Mouse (Mus musculus) left cerebral cortex, postnatal 36 days (tissue): ENCODE measurements around the gene Rasa2. TPM values are rescaled to one million over a fixed set of nuclear protein-coding genes. Genes with fewer than 3 reads are reported as not detected.
"Not testable (repeated sequence)": the region's sequence is repeated elsewhere in the genome, so short reads cannot be mapped to it uniquely, and the experiment has no call there.

Experiments
- DNase-seq, 2 experiments: peaks; one replicate each; pipeline ENCODE4 v3.0.0; 2021 to 2022; ENCODE audit warnings: low spot score in 2 of 2, mixed read lengths in 1 of 2
- intact Hi-C: fragments of 180-260 bp; cut with DNase I; formaldehyde crosslinking; loops from one replicate; pipeline ENCODE4 v1.15.1; 2025
- total RNA-seq, 2 experiments: library from RNA; stranded (reverse); gene quantifications; 2 replicates each; pipeline ENCODE4 v1.2.3; 2021

The Rasa2 gene
- 10 to 100 TPM; 31.0 to 32.4 TPM for total RNA-seq

DNA sequence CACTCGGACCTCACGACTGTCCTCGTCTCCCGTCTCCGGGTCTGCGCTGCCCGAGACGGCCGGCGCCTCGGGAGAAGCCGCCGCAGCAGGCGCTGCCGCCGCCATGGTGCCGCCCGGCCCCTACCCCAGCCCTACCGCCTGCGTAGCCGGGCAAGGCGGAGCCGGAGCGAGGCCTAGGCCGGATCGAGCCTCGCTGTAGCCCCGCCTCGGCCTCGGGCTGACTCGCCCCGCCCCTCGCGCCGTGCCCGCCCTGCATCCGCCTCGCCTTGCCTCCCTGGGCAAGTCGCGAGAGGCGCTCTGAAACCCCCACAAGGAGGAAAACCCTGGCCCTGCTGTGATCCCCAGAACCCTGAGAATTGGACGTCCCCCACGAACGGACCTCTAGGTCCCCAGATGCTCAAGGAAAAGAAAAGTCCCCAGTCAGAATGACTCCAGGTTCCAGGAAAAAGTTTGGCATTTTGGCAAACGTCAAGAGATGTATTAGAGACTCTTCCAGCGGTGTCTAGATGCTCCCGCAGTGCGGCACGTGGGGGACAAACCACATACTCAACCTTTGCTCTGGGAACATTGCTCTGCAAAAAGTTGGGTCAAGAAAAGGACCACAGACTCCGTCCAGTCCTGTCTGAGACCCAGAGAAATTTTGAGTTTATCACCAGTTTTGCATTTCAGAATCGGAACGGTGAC, at the start of gene Rasa2:
Gene Rasa2, minus strand, starts transcription at position 229 of the 684 bp plus-strand sequence.
- intact Hi-C loops: no loop called here
- DNase-seq: peak; percentile 87 to 91

- intact Hi-C loops: no loop called here
- no peak for DNase-seq
Observed at GRCm38 (mm10) chr9:96678611-96679010, 47.2 kb upstream of the Rasa2 start.

DNA sequence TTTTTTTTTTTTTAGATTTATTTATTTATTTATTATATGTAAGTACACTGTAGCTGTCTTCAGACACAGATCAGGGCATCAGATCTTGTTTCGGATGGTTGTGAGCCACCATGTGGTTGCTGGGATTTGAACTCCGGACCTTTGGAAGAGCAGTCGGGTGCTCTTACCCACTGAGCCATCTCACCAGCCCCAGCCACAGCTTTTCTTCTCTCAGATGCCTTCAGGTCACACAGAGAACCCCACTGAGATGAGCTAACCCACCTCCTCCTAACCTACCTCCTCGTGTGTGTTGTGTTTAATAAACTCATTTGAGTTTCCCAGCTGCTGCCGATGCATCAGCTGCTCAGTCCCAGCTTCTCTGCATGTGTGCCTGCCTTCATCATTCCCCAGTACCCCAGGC, 46.3 kb upstream of the Rasa2 start:
- intact Hi-C loops: not testable (repeated sequence)

GRCm38 (mm10) chr9:96676671-96677070, 45.3 kb upstream of the Rasa2 start:
- intact Hi-C loops: no loop called here
- DNase-seq: no peak

More for the DNA sequence above, 46.3 kb upstream of the Rasa2 start:
- DNase-seq: not testable (repeated sequence)

- intact Hi-C loops: no loop called here
- DNase-seq: no peak
Observed at GRCm38 (mm10) chr9:96675763-96676640, 44.6 kb upstream of the Rasa2 start.

GRCm38 (mm10) chr9:96675071-96675762, 43.8 kb upstream of the Rasa2 start:
- intact Hi-C loops: no loop called here
- DNase-seq: no peak

DNA sequence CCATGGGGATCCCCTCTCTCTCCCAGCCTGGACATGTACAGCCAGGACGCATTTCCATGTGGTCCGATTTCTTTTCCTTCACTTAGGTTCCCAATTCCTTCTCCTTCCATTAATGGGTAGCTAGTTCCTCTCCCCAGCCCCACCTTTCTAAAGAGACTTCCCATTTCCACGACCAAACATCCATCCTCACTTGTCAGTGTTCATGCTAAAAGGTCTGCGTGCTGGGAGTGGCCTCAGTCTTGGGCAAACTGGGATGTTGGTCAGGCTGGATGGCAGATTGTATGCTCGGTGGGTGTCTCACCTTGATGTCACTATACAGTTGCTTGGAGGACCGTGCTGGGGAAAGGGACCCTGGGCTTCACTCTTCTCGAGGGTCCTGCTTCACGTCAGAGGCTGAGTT, 42.9 kb upstream of the Rasa2 start:
- intact Hi-C loops: loop anchor here (5.0 kb wide), 1 partner anchor 123 kb away; no protein-coding TSS in a partner anchor
- DNase-seq: no peak

DNA sequence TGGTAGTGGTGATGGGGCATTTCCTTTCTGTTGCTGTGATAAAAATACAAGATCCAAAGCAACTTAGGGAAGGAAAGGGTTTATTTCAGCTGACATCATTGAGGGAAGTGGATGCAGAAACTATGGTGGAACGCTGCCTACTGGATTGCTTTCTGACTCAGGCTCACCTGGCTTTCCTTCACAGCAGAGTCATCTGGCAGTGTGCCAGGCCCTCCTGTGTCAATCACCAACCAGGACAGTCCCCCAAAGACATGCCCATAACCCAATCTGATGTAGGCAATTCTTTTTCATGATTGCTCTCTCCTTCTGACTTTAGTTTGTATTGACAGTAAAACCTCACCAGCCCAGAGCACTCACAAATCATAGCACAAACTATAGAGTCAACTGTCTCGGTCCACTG, 41.0 kb upstream of the Rasa2 start:
- intact Hi-C loops: loop anchor here (5.0 kb wide), 1 partner anchor 125 kb away; no protein-coding TSS in a partner anchor
- DNase-seq: no peak

DNA sequence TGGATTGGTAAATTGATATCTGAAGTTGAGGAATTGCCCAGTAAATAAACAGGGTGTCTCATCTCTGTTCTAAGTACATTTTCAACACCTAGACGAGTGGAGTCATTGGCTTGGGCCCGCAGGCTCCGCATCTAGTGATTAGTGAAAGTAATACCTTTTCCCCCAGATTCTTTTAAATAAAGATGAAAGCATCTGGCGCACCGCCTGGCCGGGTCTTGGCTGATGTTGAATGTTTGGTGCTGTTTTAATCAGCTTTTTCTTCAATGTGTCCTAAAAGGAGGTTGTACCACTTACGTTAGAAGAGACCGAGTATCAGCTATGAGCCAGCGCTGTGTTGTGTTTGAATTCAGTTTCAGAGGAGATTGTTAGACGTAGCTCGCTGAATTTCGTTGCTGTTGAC, 39.8 kb upstream of the Rasa2 start:
- DNase-seq: no peak
- intact Hi-C loops: loop anchor here (5.0 kb wide), 1 partner anchor 126 kb away; no protein-coding TSS in a partner anchor

DNA sequence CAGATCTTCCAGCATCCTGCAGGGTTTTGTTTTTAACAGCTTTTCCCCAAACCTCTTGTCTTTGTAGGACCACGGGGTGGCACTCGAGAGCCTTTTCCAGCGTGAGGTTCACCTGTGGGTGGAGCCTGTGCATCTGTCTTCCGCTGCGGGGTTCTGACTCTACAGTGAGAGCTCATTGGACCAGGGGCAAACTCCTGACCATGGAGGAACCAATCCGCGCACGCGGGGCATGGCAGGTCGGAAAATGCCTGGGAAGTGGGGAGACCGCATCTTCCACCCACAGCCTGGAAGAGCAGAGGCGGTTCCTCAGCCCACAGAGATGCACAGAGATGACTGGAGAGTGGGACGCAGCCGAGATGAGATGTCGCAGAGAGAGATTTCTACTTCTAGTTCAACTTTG, 38.5 kb upstream of the Rasa2 start:
- intact Hi-C loops: loop anchor here (1.0 to 5.0 kb wide), 3 partner anchors 89 to 149 kb away; no protein-coding TSS in a partner anchor
- peak; percentile 95 to 96 for DNase-seq

DNA sequence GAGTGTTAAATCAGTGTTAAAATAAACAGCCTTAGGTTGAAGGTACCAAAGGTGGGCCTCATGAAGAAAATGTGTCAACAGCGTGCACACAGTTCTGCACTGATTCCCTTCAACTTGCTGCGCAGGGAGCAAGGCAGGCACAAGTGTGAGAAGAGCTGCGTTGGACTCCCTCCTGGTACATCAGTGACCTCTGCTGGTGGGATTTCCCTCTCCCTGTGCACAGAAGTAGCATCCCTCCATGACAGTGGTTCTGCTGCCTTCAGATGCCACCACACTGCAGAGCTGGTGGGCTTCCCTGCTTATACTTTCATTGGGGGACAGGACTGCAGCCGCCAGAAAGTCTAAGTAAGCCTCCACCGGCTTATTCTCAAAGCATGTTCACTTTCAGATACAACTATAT, 37.2 kb upstream of the Rasa2 start:
- intact Hi-C loops: loop anchor here (1.0 to 2.0 kb wide), 3 partner anchors 91 to 150 kb away; no protein-coding TSS in a partner anchor

DNA sequence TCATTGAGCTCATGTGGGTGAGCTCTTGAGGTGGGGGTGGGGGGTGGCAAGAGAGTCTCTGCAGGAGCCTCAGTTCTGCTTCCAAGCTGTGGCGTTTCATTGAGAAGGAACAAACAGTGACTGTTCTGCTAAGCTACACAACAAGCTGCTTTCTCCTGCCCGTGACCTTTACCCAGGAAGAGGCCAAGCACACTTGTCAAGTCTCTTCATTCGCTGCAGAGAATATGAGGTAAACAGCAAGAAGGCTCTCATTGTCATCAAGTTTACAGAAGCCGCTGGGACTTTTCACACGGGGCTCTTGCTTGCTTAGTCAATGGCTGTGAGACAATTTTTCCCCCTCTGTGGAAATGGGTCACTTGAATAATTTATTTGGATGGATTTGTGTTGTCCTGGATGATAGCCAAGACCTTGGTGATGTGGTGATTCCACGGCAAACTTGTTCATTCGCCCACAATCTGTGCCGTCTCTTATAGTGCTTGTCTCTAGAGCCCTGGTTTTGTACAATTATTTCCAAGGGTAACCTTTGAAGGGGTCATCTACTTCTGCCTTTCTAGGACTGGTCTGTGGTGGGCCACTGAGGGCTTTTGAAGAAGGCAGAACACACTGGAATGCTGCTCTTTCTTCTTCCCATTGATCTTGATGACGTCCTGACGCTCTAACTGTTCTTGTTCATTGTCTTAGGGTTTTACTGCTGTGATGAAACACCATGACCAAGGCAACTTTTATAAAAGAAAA, 29.3 kb upstream of the Rasa2 start:
- intact Hi-C loops: no loop called here
- no peak for DNase-seq

More for the DNA sequence above, 37.2 kb upstream of the Rasa2 start:
- peak; percentile 68 to 70 for DNase-seq

DNA sequence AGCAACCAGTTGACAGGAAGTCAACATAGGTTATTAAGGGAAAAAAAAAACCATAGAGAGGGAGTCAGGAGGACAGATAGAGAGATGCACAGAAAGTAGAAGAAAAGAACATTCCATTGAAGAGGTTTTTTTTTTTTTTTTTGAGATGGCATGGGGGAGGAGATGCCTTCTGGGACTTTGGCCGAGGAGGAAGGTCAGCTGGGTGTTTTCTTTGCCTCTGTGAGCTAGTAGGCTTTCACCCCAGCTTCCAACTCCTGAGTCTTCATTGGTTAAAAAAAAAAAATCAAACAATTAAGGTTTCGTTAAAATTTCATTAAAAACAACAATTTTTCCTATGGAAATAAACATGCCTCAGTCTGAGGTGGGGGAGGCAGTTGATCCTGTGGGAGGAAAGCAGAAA, 28.4 kb upstream of the Rasa2 start:
- no peak for DNase-seq
- intact Hi-C loops: no loop called here

- DNase-seq: no peak
- intact Hi-C loops: loop anchor here (5.0 kb wide), 1 partner anchor 76 kb away; no protein-coding TSS in a partner anchor
Observed at GRCm38 (mm10) chr9:96653538-96653937, 22.1 kb upstream of the Rasa2 start.

DNA sequence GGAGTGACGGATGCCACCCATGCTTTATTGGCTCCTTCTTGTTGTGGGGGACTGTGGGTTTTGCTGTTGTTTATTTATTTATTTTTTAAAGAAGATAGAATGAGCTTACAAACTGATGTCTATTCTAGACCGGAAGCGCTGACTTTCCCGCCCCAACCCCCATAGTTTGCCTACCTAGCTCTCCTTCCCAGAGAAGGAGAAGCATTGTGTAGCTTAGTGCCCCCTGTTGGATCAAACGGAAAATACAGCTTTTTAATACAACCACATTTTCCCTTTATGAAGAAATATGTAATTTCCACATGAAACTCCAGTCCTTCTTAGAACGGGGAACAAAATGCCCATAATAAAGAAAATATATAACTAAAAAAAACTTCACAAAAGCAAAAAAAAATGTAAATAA, 21.3 kb upstream of the Rasa2 start:
- intact Hi-C loops: loop anchor here (5.0 kb wide), 1 partner anchor 75 kb away; no protein-coding TSS in a partner anchor

GRCm38 (mm10) chr9:96650807-96651206, 19.4 kb upstream of the Rasa2 start:
- intact Hi-C loops: loop anchor here (5.0 kb wide), 1 partner anchor 74 kb away; no protein-coding TSS in a partner anchor
- no peak for DNase-seq

More for the DNA sequence above, 21.3 kb upstream of the Rasa2 start:
- no peak for DNase-seq

DNA sequence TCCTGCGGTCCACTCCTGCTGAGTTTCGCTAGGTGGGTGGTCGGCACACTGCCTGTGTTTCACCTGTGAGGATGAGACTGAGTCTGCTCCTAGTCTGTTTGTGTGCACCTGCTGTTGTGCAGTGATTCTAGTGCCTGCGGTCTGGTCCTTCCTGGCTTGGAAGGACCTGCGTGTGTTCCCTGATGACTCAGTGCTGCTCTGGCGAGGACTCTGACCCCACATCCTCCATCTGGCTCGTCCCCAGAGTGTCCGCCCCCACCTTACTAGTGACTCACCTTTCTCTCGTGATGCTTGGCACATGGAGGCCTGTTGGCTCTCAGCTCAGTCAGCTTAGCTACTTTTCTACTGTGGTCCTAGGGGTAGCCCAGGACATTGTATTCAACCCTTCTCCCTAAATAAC, 18.5 kb upstream of the Rasa2 start:
- intact Hi-C loops: loop anchor here (5.0 kb wide), 1 partner anchor 73 kb away; no protein-coding TSS in a partner anchor
- DNase-seq: peak; percentile 37 to 48

DNA sequence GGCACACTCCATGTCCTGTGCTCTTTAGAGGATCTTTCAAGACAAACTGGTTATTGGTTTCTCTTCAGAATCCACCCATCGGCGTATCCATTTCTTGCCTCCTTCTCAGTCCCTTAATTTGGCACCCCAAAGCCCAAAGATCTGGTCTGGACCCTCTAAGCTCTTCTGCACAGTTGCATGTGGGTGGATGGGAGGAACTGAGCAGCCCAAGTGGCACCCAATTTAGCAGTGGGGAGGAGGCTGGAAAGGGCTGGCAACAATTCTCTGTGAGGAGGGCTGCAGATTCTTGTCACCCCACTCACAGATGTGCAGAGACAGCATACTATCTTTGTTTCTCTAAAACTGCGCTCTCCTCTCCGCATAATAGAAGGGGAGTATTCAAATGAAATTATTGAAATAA, 17.9 kb upstream of the Rasa2 start:
- intact Hi-C loops: no loop called here
- DNase-seq: peak; percentile 45 to 58
